Mouse (Mus musculus) frontal cortex, adult 2 months (tissue): ENCODE data around the gene Fn1. TPM values are rescaled to one million over a fixed set of nuclear protein-coding genes. Genes with fewer than 3 reads are reported as not detected.
A peak's percentile ranks its signal among the peaks of the same experiment; 100 is the strongest.

Experiments
- DNase-seq, 2 experiments: peaks; one replicate each; pipeline ENCODE4 v3.0.0; 2022; ENCODE audit warnings: low spot score in 1 of 2; ENCODE audit errors: extremely low spot score in 1 of 2
- polyA plus RNA-seq: library from polyadenylated mRNA; depleted of rRNA; stranded (reverse); fragments of >200 nt; gene quantifications from 2 replicates; pipeline ENCODE4 v1.2.3, GENCODE M21; 2012

The Fn1 gene
- polyA plus RNA-seq, 1 experiment: 66.0 TPM

GRCm38 (mm10) chr1:71651315-71651714, 1.7 kb downstream of the Fn1 start:
- DNase-seq: no peak

GRCm38 (mm10) chr1:71650741-71651140, 2.3 kb downstream of the Fn1 start:
- no peak for DNase-seq

- no peak for DNase-seq
These were observed 4.8 kb downstream of the Fn1 start for GRCm38 (mm10) chr1:71648166-71648565.

- DNase-seq: no peak
These were observed 6.2 kb downstream of the Fn1 start for GRCm38 (mm10) chr1:71646774-71647173.

- DNase-seq: no peak
These were observed 7.0 kb downstream of the Fn1 start for GRCm38 (mm10) chr1:71645999-71646398.

- no peak for DNase-seq
These were observed 7.5 kb downstream of the Fn1 start for GRCm38 (mm10) chr1:71645466-71645865.

- DNase-seq: no peak
These were observed 10.2 kb downstream of the Fn1 start for GRCm38 (mm10) chr1:71642794-71643193.

- DNase-seq: no peak
These were observed 11.8 kb downstream of the Fn1 start for GRCm38 (mm10) chr1:71641206-71641605.

- no peak for DNase-seq
These were observed 12.8 kb downstream of the Fn1 start for GRCm38 (mm10) chr1:71640157-71640556.

GRCm38 (mm10) chr1:71636665-71637064, 16.3 kb downstream of the Fn1 start:
- DNase-seq: no peak

GRCm38 (mm10) chr1:71636116-71636515, 16.9 kb downstream of the Fn1 start:
- DNase-seq: no peak

GRCm38 (mm10) chr1:71635101-71636014, 17.6 kb downstream of the Fn1 start:
- no peak for DNase-seq

- no peak for DNase-seq
These were observed 18.5 kb downstream of the Fn1 start for GRCm38 (mm10) chr1:71634471-71634981.

GRCm38 (mm10) chr1:71632387-71632786, 20.6 kb downstream of the Fn1 start:
- DNase-seq: no peak

- DNase-seq: no peak
These were observed 21.2 kb downstream of the Fn1 start for GRCm38 (mm10) chr1:71631811-71632210.

- DNase-seq: no peak
These were observed 22.8 kb downstream of the Fn1 start for GRCm38 (mm10) chr1:71630243-71630642.

GRCm38 (mm10) chr1:71623625-71624024, 29.4 kb downstream of the Fn1 start:
- DNase-seq: no peak

- DNase-seq: no peak
These were observed 31.5 kb downstream of the Fn1 start for GRCm38 (mm10) chr1:71621526-71621925.

- peak in 1 of 2 experiments; percentile 13 for DNase-seq
These were observed 38.3 kb downstream of the Fn1 start for GRCm38 (mm10) chr1:71614545-71615246.

GRCm38 (mm10) chr1:71612256-71612655, 40.7 kb downstream of the Fn1 start:
- no peak for DNase-seq

- DNase-seq: no peak
These were observed 43.1 kb downstream of the Fn1 start for GRCm38 (mm10) chr1:71609916-71610315.
